In the genomic region with DNA sequence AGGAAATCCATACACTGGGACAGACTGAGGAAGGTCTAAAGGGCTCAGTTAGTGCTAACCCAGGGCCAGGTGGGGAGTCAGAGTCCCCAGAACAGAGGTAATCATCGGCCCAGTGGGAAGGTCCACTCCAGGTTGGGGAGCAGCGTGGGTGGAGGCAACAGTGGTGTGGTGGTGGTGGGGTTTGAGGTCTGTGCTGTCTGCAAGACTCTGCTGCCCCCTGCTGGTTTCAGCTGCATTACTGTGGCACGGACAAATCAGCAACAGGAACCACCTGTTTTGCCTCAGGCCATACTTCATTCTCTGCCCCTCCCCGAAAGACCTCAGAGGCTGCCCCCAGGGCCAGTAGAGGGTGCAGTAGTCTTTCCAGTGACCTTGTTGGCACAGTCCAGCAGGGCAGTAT, we compare ENCODE assay signal across 8 mouse cellular contexts. TPM values are rescaled to one million over a fixed set of nuclear protein-coding genes. Genes with fewer than 3 reads are reported as not detected.
DNase-seq lines count a peak whose midpoint lies in the region; ATAC-seq lines count a peak whose summit lies in the region.

No protein-coding gene starts in this region.

- ATAC-seq in hindbrain, embryonic 16.5 days = peak; percentile 35; the same call in 1 of the 2 replicates
- peak; percentile 61 for ATAC-seq in megakaryocyte-erythroid progenitor cell, adult 5-6 weeks (replicated peaks; ENCODE audit: low FRiP score, low TSS enrichment, poor library complexity, severe bottlenecking)

- H3K9ac ChIP-seq in hindbrain, embryonic 16.5 days (ENCODE audit: low read depth, low read length) = no peak overlapping the region

- peaks cover 23% of the 10 kb centered on the region for H3K36me3 ChIP-seq in hindbrain, embryonic 16.5 days (ENCODE audit: control insufficient read depth, insufficient read depth, low read length)

- no peaks in the 10 kb centered on the region for H3K9me3 ChIP-seq in hindbrain, embryonic 16.5 days (ENCODE audit: control insufficient read depth, low read length)

- no peak overlapping the region for H3K27ac ChIP-seq in hindbrain, embryonic 16.5 days (ENCODE audit: low read depth, low read length)

- no peaks in the 10 kb centered on the region for H3K27me3 ChIP-seq in hindbrain, embryonic 16.5 days (replicated peaks; ENCODE audit: control insufficient read depth, insufficient read depth, low read length)

- intact Hi-C loops in left cerebral cortex, postnatal 25 days (cut with DNase I) = loop anchor here (1.0 to 5.0 kb wide), 2 partner anchors 13 to 74 kb away; a partner anchor contains a TSS

- no peak overlapping the region for H3K4me2 ChIP-seq in hindbrain, embryonic 16.5 days (ENCODE audit: low read length)

- H3K4me3 ChIP-seq in hindbrain, embryonic 16.5 days (ENCODE audit: low read length) = no peak overlapping the region

- H3K4me1 ChIP-seq in hindbrain, embryonic 16.5 days (ENCODE audit: control insufficient read depth, insufficient read depth, low read depth, low read length) = peaks cover 10% of the 10 kb centered on the region

- peak; percentile 90 for DNase-seq in R1 (ENCODE audit: low read depth, low spot score)
- DNase-seq in cerebellum, postnatal 25 days = peak; percentile 70 to 84
- peak; percentile 71 to 79 for DNase-seq in frontal cortex, postnatal 36 days (ENCODE audit: low spot score in 2 of 2)
- DNase-seq in left cerebral cortex, postnatal 25 days (ENCODE audit: low spot score in 2 of 2) = peak; percentile 74 to 79
- peak; percentile 52 to 56 for DNase-seq in right cerebral cortex, postnatal 36 days (ENCODE audit: low spot score in 2 of 2)
- peak; percentile 83 for DNase-seq in yolk sac, embryonic 10.5 days (ENCODE audit: low spot score)

- WGBS in hindbrain, embryonic 16.5 days = 26% methylated on average over 4 of the region's 4 CpGs

RNA-seq across cellular contexts. Expression of a gene that starts 6.0 kb away (rescaled TPM):
- 42.7 and 47.2 TPM in 2 replicates for polyA plus RNA-seq in hindbrain, embryonic 16.5 days (2015; fragmentation: Nextera tagmentation; extraction: Ambion mirVana)
- total RNA-seq in left cerebral cortex, postnatal 25 days (2021) = 10 to 100 TPM; 19.0 to 22.2 TPM
- 22.3 and 28.9 TPM in 2 replicates for total RNA-seq in megakaryocyte-erythroid progenitor cell, adult 5-6 weeks (2014; fragmentation: Nextera tagmentation)
- 9.9 and 16.0 TPM in 2 replicates for total RNA-seq in megakaryocyte-erythroid progenitor cell, adult 5-6 weeks (2017)

RNA-seq across cellular contexts. Expression of a gene that starts 6.3 kb away (rescaled TPM):
- 89.9 and 102 TPM in 2 replicates for polyA plus RNA-seq in hindbrain, embryonic 16.5 days (2015; fragmentation: Nextera tagmentation; extraction: Ambion mirVana)
- 10 to 100 TPM; 62.4 to 64.0 TPM for total RNA-seq in left cerebral cortex, postnatal 25 days (2021)
- 65.0 and 84.6 TPM in 2 replicates for total RNA-seq in megakaryocyte-erythroid progenitor cell, adult 5-6 weeks (2014; fragmentation: Nextera tagmentation)
- 129 and 149 TPM in 2 replicates for total RNA-seq in megakaryocyte-erythroid progenitor cell, adult 5-6 weeks (2017)

RNA-seq across cellular contexts. Expression of a gene that starts 6.4 kb away (rescaled TPM):
- 3.9 and 4.0 TPM in 2 replicates for polyA plus RNA-seq in hindbrain, embryonic 16.5 days (2015; fragmentation: Nextera tagmentation; extraction: Ambion mirVana)
- 1 to 10 TPM; 2.2 to 2.9 TPM for total RNA-seq in left cerebral cortex, postnatal 25 days (2021)
- total RNA-seq in megakaryocyte-erythroid progenitor cell, adult 5-6 weeks (2014; fragmentation: Nextera tagmentation) = 13.4 and 15.3 TPM in 2 replicates
- 26.9 and 33.7 TPM in 2 replicates for total RNA-seq in megakaryocyte-erythroid progenitor cell, adult 5-6 weeks (2017)

RNA-seq across cellular contexts. Expression of a gene that starts 14.1 kb away (rescaled TPM):
- polyA plus RNA-seq in hindbrain, embryonic 16.5 days (2015; fragmentation: Nextera tagmentation; extraction: Ambion mirVana) = 18.8 and 26.7 TPM in 2 replicates
- 1 to 10 TPM; 5.0 to 6.7 TPM for total RNA-seq in left cerebral cortex, postnatal 25 days (2021)
- total RNA-seq in megakaryocyte-erythroid progenitor cell, adult 5-6 weeks (2014; fragmentation: Nextera tagmentation) = 4.1 and 7.7 TPM in 2 replicates
- total RNA-seq in megakaryocyte-erythroid progenitor cell, adult 5-6 weeks (2017) = 0.19 and 2.3 TPM in 2 replicates

RNA-seq across cellular contexts. Expression of a gene that starts 36.0 kb away (rescaled TPM):
- 430 and 440 TPM in 2 replicates for polyA plus RNA-seq in hindbrain, embryonic 16.5 days (2015; fragmentation: Nextera tagmentation; extraction: Ambion mirVana)
- 100 to 1,000 TPM; 438 to 443 TPM for total RNA-seq in left cerebral cortex, postnatal 25 days (2021)
- 3,991 and 4,625 TPM in 2 replicates for total RNA-seq in megakaryocyte-erythroid progenitor cell, adult 5-6 weeks (2014; fragmentation: Nextera tagmentation)
- 881 and 1,091 TPM in 2 replicates for total RNA-seq in megakaryocyte-erythroid progenitor cell, adult 5-6 weeks (2017)
